12 mouse cellular contexts compared by ENCODE assay signal in genomic region chr9:114785432-114786125, GRCm38 (mm10). TPM values are rescaled to one million over a fixed set of nuclear protein-coding genes. Genes with fewer than 3 reads are reported as not detected.
DNase-seq lines count a peak whose midpoint lies in the region; ATAC-seq and TF ChIP-seq lines count a peak whose summit lies in the region.
"Had no signal": no experiment of that assay in that cellular context is flagged by ENCODE, and none has a peak within 500 bp of the region (broad histone marks: within the 10 kb centered on the region; RNA-seq: fewer than 3 reads in every experiment).

No protein-coding gene starts in this region.

- no peaks in the 10 kb centered on the region for H3K9me3 ChIP-seq in ES-Bruce4 (replicated peaks; ENCODE audit: control insufficient read depth, insufficient read depth, low read length, poor library complexity, severe bottlenecking)
- H3K9me3 ChIP-seq in limb, embryonic 11.5 days (ENCODE audit: control insufficient read depth, low read length): no peaks in the 10 kb centered on the region
- H3K9me3 ChIP-seq: forebrain, embryonic 15.5 days; hindbrain, embryonic 15.5 days had no signal

- TF ChIP-seq POLR2A in kidney, adult 2 months (IDR thresholded peaks at IDR 0.05; ENCODE audit: low read depth, low read length): no peak
- TF ChIP-seq POLR2A in ES-Bruce4 (IDR thresholded peaks at IDR 0.05; ENCODE audit: insufficient read depth, low read length): no peak

- H3K27ac ChIP-seq in kidney, adult 2 months (ENCODE audit: insufficient read depth, low read depth, low read length): no peak overlapping the region
- peak overlapping the region; percentile 91 for H3K27ac ChIP-seq in ES-Bruce4 (ENCODE audit: insufficient read depth, low read length)
- H3K27ac ChIP-seq in limb, embryonic 11.5 days (replicated peaks; ENCODE audit: low read depth, low read length): peak overlapping the region; percentile 50
- H3K27ac ChIP-seq: forebrain, embryonic 15.5 days; hindbrain, embryonic 15.5 days had no signal

- no peaks in the 10 kb centered on the region for H3K4me1 ChIP-seq in kidney, adult 2 months (ENCODE audit: control insufficient read depth, insufficient read depth, low read length)
- no peaks in the 10 kb centered on the region for H3K4me1 ChIP-seq in ES-Bruce4 (ENCODE audit: control insufficient read depth, insufficient read depth, low read length)
- H3K4me1 ChIP-seq in limb, embryonic 11.5 days (ENCODE audit: control insufficient read depth, insufficient read depth, low read length): 0 out of 2 replicates have a peak, but pooled peaks cover 5% of the 10 kb centered on the region

- H3K27me3 ChIP-seq in kidney, adult 2 months (replicated peaks; ENCODE audit: control insufficient read depth, insufficient read depth, low read length): no peaks in the 10 kb centered on the region
- H3K27me3 ChIP-seq in ES-Bruce4 (ENCODE audit: control insufficient read depth, insufficient read depth, low read length, poor library complexity, severe bottlenecking): no peaks in the 10 kb centered on the region
- no peaks in the 10 kb centered on the region for H3K27me3 ChIP-seq in limb, embryonic 11.5 days (ENCODE audit: control insufficient read depth, insufficient read depth, low read length)
- H3K27me3 ChIP-seq: forebrain, embryonic 15.5 days; Patski had no signal

- peak overlapping the region; percentile 38; the same call in 1 of the 2 replicates for H3K9ac ChIP-seq in ES-Bruce4 (ENCODE audit: low read depth, poor library complexity, severe bottlenecking)
- H3K9ac ChIP-seq in limb, embryonic 11.5 days (ENCODE audit: low read length): 0 out of 2 replicates have a peak overlapping the region, but pooled peaks have one; percentile 24
- H3K9ac ChIP-seq: forebrain, embryonic 15.5 days; hindbrain, embryonic 15.5 days had no signal

- H3K4me2 ChIP-seq in limb, embryonic 11.5 days (ENCODE audit: low read depth, severe bottlenecking): peak overlapping the region; percentile 24; the same call in 1 of the 2 replicates
- H3K4me2 ChIP-seq: forebrain, embryonic 15.5 days; hindbrain, embryonic 15.5 days had no signal

- TF ChIP-seq EP300 in ES-Bruce4 (IDR thresholded peaks at IDR 0.05; ENCODE audit: insufficient read depth, low read depth, low read length): no peak

- no peak for TF ChIP-seq CTCF in kidney, adult 2 months (conservative IDR thresholded peaks at IDR 0.05; ENCODE audit: insufficient read depth, insufficient read length, low read depth, low read length)
- TF ChIP-seq CTCF in ES-Bruce4 (IDR thresholded peaks at IDR 0.05; ENCODE audit: low read depth, low read length): no peak

- H3K36me3 ChIP-seq in kidney, adult 2 months (ENCODE audit: control insufficient read depth, insufficient read depth, low read length): no peaks in the 10 kb centered on the region
- H3K36me3 ChIP-seq in ES-Bruce4 (ENCODE audit: control insufficient read depth, insufficient read depth, low read length, poor library complexity, severe bottlenecking): no peaks in the 10 kb centered on the region
- no peaks in the 10 kb centered on the region for H3K36me3 ChIP-seq in limb, embryonic 11.5 days (ENCODE audit: control insufficient read depth, insufficient read depth, low read length)
- H3K36me3 ChIP-seq: forebrain, embryonic 15.5 days; hindbrain, embryonic 15.5 days had no signal

- DNase-seq in kidney, adult 2 months: peak; percentile 36
- DNase-seq in kidney, postnatal 14 days: no peak
- peak; percentile 80 for DNase-seq in ZHBTc4 (ENCODE audit: low read depth, low spot score)
- peak; percentile 73 for DNase-seq in limb, embryonic 11.5 days (ENCODE audit: low spot score)
- no peak for DNase-seq in layer of hippocampus, postnatal 10 days (ENCODE audit: low spot score in 2 of 2)
- no peak for DNase-seq in right cerebral cortex, postnatal 25 days
- DNase-seq in cerebellum, adult 11 months: no peak
- DNase-seq: thymus, postnatal 36 days had no signal

- WGBS in kidney, adult 2 months: 31% methylated on average over 16 of the region's 16 CpGs
- 10% methylated on average over 16 of the region's 16 CpGs for WGBS in limb, embryonic 11.5 days

- ATAC-seq in limb, embryonic 11.5 days (ENCODE audit: insufficient number of reproducible peaks, low FRiP score, low TSS enrichment, low read depth): peak; percentile 53; the same call in 1 of the 2 replicates
- ATAC-seq: forebrain, embryonic 15.5 days; Patski had no signal

- no peak overlapping the region for H3K4me3 ChIP-seq in kidney, adult 2 months (ENCODE audit: insufficient read depth, low read depth, low read length)
- H3K4me3 ChIP-seq in ES-Bruce4 (ENCODE audit: low read depth, low read length): peak overlapping the region; percentile 12; the same call in 1 of the 2 replicates
- no peak overlapping the region for H3K4me3 ChIP-seq in limb, embryonic 11.5 days (ENCODE audit: low read depth, low read length)
- H3K4me3 ChIP-seq: forebrain, embryonic 15.5 days; hindbrain, embryonic 15.5 days had no signal

RNA-seq across cellular contexts. Expression of gene Cmtm7, which starts 3.9 kb away (rescaled TPM):
- polyA plus RNA-seq in kidney, adult 2 months (2012; rRNA removed): 58.2 and 61.0 TPM in 2 replicates
- polyA plus RNA-seq in ES-Bruce4 (2011; ENCODE audit: insufficient read depth, insufficient read length, low read depth, missing spikeins): 60.6 and 63.7 TPM in 2 replicates
- polyA plus RNA-seq in limb, embryonic 11.5 days (2014; fragmentation: Nextera tagmentation; extraction: Ambion mirVana): 71.1 and 84.6 TPM in 2 replicates
- 1 to 10 TPM; 5.4 to 6.5 TPM for total RNA-seq in layer of hippocampus, postnatal 10 days (2021)

RNA-seq across cellular contexts. Expression of gene Cmtm6, which starts 54.7 kb away (rescaled TPM):
- 68.7 and 70.5 TPM in 2 replicates for polyA plus RNA-seq in kidney, adult 2 months (2012; rRNA removed)
- polyA plus RNA-seq in ES-Bruce4 (2011; ENCODE audit: insufficient read depth, insufficient read length, low read depth, missing spikeins): 47.4 and 49.3 TPM in 2 replicates
- polyA plus RNA-seq in limb, embryonic 11.5 days (2014; fragmentation: Nextera tagmentation; extraction: Ambion mirVana): 24.0 and 24.9 TPM in 2 replicates
- total RNA-seq in layer of hippocampus, postnatal 10 days (2021): 10 to 100 TPM; 26.3 to 30.5 TPM

RNA-seq across cellular contexts. Expression of gene Cmtm8, which starts 58.4 kb away (rescaled TPM):
- 30.5 and 38.1 TPM in 2 replicates for polyA plus RNA-seq in kidney, adult 2 months (2012; rRNA removed)
- polyA plus RNA-seq in ES-Bruce4 (2011; ENCODE audit: insufficient read depth, insufficient read length, low read depth, missing spikeins): 7.8 and 8.2 TPM in 2 replicates
- 17.3 and 17.6 TPM in 2 replicates for polyA plus RNA-seq in limb, embryonic 11.5 days (2014; fragmentation: Nextera tagmentation; extraction: Ambion mirVana)
- 1 to 10 TPM; 1.7 to 2.9 TPM for total RNA-seq in layer of hippocampus, postnatal 10 days (2021)

Comparison
In these comparisons a context has a peak if more than half of its experiments do, and no peak if none do; other contexts are left out.
1. DNase-seq: peak in kidney, adult 2 months (single experiment), ZHBTc4 (single experiment) and limb, embryonic 11.5 days (single experiment); none in kidney, postnatal 14 days (single experiment), layer of hippocampus, postnatal 10 days (0 of 2), right cerebral cortex, postnatal 25 days (single experiment) and cerebellum, adult 11 months (single experiment).